Mouse (Mus musculus) forebrain, embryonic 12.5 days (tissue): ENCODE measurements at regions not wholly inside any gene's neighbourhood (a gene's known extent, or its start where the extent isn't known, plus 50 kb on each side); places are given as distances from the start of the nearest gene placed in this dataset.

Experiments
- ATAC-seq: fragments of 200-750 bp; cut with Nextera tagmentation; 2 replicates; pipeline ENCODE4 v1.8.0; 2017; ENCODE audit warnings: moderate TSS enrichment; ENCODE audit not compliant: low FRiP score
- H3K27ac ChIP-seq: fragments of 300-500 bp; sonication (generic); 2 replicates; pipeline ENCODE4 v1.5.1; 2016; ENCODE audit warnings: mild to moderate bottlenecking
- H3K27me3 ChIP-seq: fragments of 300-500 bp; sonication (generic); 2 replicates; pipeline ENCODE4 v1.6.1; 2016; ENCODE audit warnings: mild to moderate bottlenecking
- H3K36me3 ChIP-seq: fragments of 300-500 bp; sonication (generic); replicated peaks from 2 replicates; pipeline ENCODE4 v1.6.1; 2016; ENCODE audit warnings: mild to moderate bottlenecking
- H3K4me1 ChIP-seq: fragments of 300-500 bp; sonication (generic); 2 replicates; pipeline ENCODE4 v1.6.1; 2016
- H3K4me2 ChIP-seq: fragments of 300-500 bp; sonication (generic); 2 replicates; pipeline ENCODE4 v1.6.1; 2016; ENCODE audit warnings: mild to moderate bottlenecking, moderate library complexity
- H3K4me3 ChIP-seq: fragments of 300-500 bp; sonication (generic); replicated peaks from 2 replicates; pipeline ENCODE4 v1.5.1; 2016; ENCODE audit warnings: mild to moderate bottlenecking
- H3K9ac ChIP-seq: fragments of 300-500 bp; sonication (generic); 2 replicates; pipeline ENCODE4 v1.6.1; 2016; ENCODE audit warnings: mild to moderate bottlenecking
- H3K9me3 ChIP-seq: fragments of 300-500 bp; sonication (generic); 2 replicates; pipeline ENCODE4 v1.6.1; 2016
- WGBS: fragments of 180-500 bp; shearing (Covaris S2); methylation state at CpG from one replicate; pipeline ENCODE4 v1.1.7; 2016; 5-methylcytosine and 5-hydroxymethylcytosine counted together

DNA sequence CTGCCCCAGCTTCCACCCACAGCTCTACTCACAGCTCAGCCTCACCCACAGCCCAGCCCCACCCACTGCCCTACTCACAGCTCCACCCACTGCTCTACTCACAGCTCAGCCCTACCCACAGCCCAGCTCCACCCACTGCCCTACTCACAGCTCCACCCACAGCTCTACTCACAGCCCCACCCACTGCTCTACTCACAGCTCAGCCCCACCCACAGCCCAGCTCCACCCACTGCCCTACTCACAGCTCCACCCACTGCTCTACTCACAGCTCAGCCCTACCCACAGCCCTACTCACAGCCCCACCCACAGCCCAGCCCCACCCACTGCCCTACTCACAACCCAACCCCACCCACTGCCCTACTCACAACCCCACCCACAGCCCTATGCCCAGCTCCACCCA lies 56.5 kb upstream of the Phox2b start:
- Histone ChIP-seq H3K9ac (no peak overlapping the region), H3K27me3 (peaks cover 3% of the 10 kb centered on the region), H3K4me1 (no peaks in the 10 kb centered on the region), H3K4me2 (no peak overlapping the region), H3K36me3 (no peaks in the 10 kb centered on the region), H3K9me3 (no peaks in the 10 kb centered on the region), H3K27ac (no peak overlapping the region), H3K4me3 (no peak overlapping the region)
- no peak for ATAC-seq

DNA sequence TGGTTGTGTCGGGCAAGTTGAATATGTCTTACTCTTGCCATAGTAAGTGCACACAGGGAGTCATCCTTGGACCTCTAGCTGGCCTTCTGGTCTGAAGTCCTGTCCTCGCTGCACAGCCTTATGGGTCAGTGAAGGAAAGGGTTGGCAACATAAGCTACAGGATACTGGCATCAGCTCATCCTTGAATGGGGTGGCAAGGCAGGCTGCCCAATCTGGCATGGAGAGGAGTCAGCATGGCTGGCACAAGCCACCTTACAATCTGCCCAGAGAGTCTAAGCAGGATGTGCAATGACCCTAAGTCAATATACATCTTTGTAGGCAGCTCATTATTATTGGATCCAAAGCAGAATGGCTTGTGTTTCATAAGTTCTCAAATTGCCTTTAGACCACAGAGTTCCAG lies 57.8 kb upstream of the Phox2b start:
- Histone ChIP-seq H3K4me1 (no peaks in the 10 kb centered on the region), H3K9me3 (no peaks in the 10 kb centered on the region), H3K9ac (no peak overlapping the region), H3K4me2 (no peak overlapping the region), H3K27ac (no peak overlapping the region), H3K4me3 (no peak overlapping the region), H3K36me3 (no peaks in the 10 kb centered on the region), H3K27me3 (peaks cover 3% of the 10 kb centered on the region; the same call in 1 of the 2 replicates)
- 86% methylated on average over 2 of the region's 2 CpGs for WGBS
- ATAC-seq, result no peak

DNA sequence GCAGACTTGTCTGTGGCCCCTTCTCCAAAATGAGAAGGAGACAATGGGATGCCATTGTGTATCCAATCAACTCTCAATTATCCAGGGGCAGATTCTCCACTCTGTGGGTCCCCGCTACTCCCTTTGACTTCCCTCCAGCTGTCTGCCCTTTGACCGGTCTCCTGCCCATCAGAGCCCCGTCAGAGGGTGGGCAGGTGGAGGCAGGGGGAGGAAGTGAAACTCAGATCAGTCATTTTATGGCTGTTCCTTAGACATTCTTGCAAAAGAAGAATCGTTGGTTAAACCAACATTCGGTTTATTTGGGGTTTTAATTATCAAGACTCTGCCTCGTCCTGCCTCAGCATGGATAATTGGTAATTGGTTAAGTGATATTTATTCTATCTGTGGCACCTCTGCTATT lies 77.7 kb upstream of the Phox2b start:
- no peak overlapping the region for H3K27ac ChIP-seq
- peaks cover 7% of the 10 kb centered on the region; the same call in 1 of the 2 replicates for H3K4me1 ChIP-seq
- H3K9ac ChIP-seq, result no peak overlapping the region
- no peak overlapping the region for H3K4me2 ChIP-seq
- ATAC-seq, result no peak
- no peaks in the 10 kb centered on the region for H3K36me3 ChIP-seq
- H3K27me3 ChIP-seq, result no peaks in the 10 kb centered on the region; the same call in 1 of the 2 replicates
- H3K9me3 ChIP-seq, result no peaks in the 10 kb centered on the region
- no peak overlapping the region for H3K4me3 ChIP-seq
- 68% methylated on average over 6 of the region's 6 CpGs for WGBS

DNA sequence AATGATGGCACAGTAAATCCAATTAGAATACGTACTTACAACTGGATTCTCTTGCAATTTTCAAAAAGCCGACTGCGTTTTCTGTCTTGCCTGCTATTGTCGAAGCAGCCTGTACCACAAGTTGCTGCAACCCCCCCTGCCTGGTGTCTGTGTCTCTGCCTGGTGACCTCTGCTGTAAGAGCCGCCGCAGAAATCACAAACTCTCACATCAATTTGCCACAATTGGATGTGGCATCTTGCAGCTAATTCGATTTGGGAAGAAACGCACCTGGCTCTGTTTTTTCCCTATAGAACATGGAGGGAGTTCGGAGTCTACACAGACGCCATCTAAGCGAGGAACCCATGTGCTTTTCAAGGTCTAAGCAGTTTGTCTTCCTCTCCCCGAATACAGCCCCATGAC lies 80.1 kb upstream of the Phox2b start:
- Histone ChIP-seq H3K4me2 (no peak overlapping the region), H3K4me1 (peaks cover 7% of the 10 kb centered on the region; the same call in 1 of the 2 replicates), H3K4me3 (no peak overlapping the region), H3K36me3 (no peaks in the 10 kb centered on the region), H3K9ac (no peak overlapping the region), H3K27ac (no peak overlapping the region), H3K9me3 (no peaks in the 10 kb centered on the region), H3K27me3 (no peaks in the 10 kb centered on the region; the same call in 1 of the 2 replicates)
- no peak for ATAC-seq
- WGBS, result 75% methylated on average over 12 of the region's 12 CpGs

DNA sequence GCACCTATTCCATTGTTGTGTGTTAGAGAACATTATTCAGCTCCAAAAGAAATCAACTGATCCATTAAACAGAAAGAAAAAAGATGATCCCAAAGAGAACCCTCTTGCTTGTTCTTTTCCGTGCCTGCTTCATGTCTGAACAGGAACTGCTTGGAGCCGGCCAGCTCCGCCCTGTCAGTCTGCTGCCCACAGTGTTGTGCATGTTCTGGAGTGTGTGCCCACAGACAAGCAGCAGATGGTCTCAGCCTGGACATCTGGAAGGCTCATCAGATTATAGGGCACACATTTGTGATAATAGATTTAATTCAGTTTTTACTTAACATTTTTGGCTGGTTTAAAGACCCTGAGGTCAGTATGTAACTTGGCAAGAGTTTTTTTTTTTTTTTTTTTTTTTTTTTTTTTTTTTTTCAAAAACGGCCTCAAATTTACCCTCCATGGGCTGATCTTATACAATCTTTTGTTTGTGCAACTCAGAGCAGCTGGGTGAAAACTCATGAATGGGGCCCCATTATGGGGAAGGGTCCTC lies 70.9 kb upstream of the Tmem33 start:
- Histone ChIP-seq H3K4me1 (no peaks in the 10 kb centered on the region), H3K36me3 (no peaks in the 10 kb centered on the region), H3K27me3 (no peaks in the 10 kb centered on the region), H3K27ac (no peak overlapping the region), H3K9me3 (no peaks in the 10 kb centered on the region), H3K4me3 (no peak overlapping the region), H3K4me2 (no peak overlapping the region), H3K9ac (no peak overlapping the region)
- WGBS, result 66% methylated on average over 4 of the region's 4 CpGs
- peak; percentile 60; the same call in 1 of the 2 replicates for ATAC-seq

DNA sequence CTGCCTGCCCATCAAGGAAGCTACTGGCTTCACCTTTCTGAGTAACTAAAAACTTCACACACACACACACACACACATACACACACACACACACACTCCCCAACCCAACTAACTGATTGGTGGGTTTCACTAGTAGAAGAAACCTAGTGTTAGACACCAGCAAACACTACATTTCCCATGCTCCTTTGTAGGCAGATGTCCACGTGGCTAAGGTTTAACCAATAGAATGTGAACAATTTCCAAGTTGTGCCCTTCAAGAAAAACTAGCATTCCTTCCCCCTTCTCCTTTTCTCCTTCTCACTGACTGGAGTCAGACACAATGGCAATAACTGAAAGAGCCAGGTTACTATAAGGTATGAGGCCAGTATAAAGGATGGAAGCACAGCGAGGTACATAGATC lies 66.3 kb upstream of the Tmem33 start:
- H3K27ac ChIP-seq, result no peak overlapping the region
- no peak for ATAC-seq
- 72% methylated on average over 2 of the region's 2 CpGs for WGBS
- no peak overlapping the region for H3K9ac ChIP-seq
- H3K4me3 ChIP-seq, result no peak overlapping the region
- no peaks in the 10 kb centered on the region for H3K4me1 ChIP-seq
- H3K4me2 ChIP-seq, result no peak overlapping the region
- H3K36me3 ChIP-seq, result no peaks in the 10 kb centered on the region
- no peaks in the 10 kb centered on the region for H3K9me3 ChIP-seq
- H3K27me3 ChIP-seq, result no peaks in the 10 kb centered on the region

DNA sequence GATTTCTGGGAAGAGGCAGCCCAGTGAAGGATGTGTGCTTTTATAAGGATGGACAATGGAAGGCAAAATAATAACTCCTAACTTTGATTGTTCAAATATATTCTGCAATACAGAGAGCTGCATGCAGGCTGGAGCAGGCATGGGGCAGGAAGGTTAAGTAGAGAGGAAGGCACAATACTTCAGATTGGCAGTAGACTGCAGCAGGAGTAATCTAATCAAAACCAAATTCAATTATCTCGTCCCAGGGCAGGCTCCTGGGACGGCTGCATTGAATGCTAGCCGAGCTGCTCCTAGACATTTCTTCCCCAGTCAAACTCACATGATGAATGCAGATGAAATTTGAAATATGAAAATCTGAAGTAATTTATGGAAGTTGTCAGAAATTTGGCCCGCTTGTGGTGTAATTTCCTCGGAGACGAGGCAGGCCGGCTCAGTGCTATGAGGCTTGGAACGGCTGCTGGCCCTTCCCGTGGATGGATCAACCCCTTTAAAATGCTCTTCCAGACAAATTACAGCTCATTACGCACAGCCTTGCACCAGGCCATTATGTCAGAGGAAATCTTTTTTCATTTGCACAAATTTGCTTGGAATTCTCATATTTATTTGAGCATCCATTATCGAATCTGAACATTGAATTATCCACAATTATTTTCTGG lies 55.2 kb upstream of the Tmem33 start:
- Histone ChIP-seq H3K9ac (no peak overlapping the region), H3K36me3 (no peaks in the 10 kb centered on the region), H3K27ac (no peak overlapping the region), H3K4me3 (no peak overlapping the region), H3K4me1 (no peaks in the 10 kb centered on the region), H3K27me3 (peaks cover 6% of the 10 kb centered on the region), H3K4me2 (no peak overlapping the region), H3K9me3 (no peaks in the 10 kb centered on the region)
- WGBS, result 61% methylated on average over 11 of the region's 11 CpGs
- ATAC-seq, result no peak
